Mouse (Mus musculus): Measurements from ENCODE around the gene N6amt1. TPM values are rescaled to one million over a fixed set of nuclear protein-coding genes. Genes with fewer than 3 reads are reported as not detected.

Gene N6amt1
- polyA plus RNA-seq (2015; fragmentation: Nextera tagmentation; extraction: Ambion mirVana) = 24.7 and 25.6 TPM in 2 replicates

DNA sequence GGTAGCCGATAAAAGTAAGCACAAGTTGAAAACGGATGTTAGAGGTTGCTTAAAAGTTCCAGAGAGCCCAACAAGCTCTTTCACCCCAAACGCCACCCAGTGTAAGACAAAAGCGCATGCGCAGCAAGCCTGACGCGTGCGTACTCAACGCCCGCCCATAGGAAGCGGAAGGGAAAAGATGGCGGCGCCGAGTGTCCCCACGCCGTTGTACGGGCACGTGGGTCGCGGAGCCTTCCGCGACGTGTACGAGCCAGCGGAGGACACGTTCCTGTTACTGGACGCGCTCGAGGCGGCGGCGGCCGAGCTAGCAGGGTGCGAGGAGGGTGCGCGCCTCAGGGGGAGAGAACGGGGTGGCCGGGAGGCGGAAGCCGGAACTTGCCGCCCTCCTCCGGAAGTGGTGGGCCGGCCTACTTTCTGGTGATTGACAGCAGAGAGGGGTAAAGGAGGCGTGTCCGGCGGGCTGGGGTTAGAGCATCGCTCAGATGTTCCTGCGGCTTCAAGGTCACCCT lies at the start of gene N6amt1:
TSS of gene N6amt1 (plus strand) at position 111 of the 509 bp plus-strand sequence.
- Histone ChIP-seq H3K27ac (peak within 1 kb of the TSS; percentile 97), H3K4me3 (peak within 1 kb of the TSS; percentile 89), H3K27me3 (no peaks in the 10 kb centered on the region), H3K36me3 (peaks cover 26% of the 10 kb centered on the region), H3K4me1 (peaks cover 3% of the 10 kb centered on the region; the same call in 1 of the 2 replicates), H3K9ac (peak within 1 kb of the TSS; percentile 61), H3K4me2 (peak within 1 kb of the TSS; percentile 50), H3K9me3 (no peaks in the 10 kb centered on the region)
- peak; percentile 93 for ATAC-seq (ENCODE audit: insufficient number of reproducible peaks, low FRiP score, low TSS enrichment, low read depth)
- WGBS = under 1% methylated on average over 48 of the region's 48 CpGs

DNA sequence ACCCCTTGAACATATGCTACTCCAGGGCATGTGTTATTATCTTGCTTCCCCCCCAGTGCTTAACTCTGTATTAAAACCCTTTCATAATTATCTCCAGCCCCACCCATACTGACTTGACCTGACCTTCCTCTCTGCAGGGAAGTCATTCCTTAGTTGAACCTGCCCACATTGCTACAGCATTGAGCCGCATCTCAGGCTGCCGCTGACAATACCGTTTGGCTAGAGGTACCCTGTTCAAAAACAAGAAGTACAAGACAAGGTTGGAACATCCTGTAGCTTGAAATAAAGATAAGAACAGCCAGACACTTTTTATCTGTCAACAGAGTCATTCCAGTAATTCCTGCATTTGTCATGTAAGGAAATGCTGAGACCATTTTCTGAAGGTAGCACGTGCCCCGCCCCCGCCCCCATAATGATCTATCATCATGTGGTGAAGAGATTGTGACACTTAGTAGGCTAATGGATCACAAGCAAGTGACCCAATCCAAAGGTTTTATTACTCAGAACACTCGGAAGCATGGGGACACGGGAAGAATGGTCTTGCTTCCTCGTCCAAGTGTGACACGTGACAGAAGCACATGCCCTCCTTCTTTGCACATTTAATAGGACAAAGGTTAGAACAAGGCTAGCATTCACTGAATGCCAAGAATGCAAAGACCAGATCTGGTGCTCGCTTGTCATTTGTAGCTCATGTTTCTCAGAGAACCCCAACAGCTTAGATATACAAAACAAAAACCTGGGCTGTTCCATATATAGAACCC lies 48.6 kb upstream of the N6amt1 start:
- H3K27ac ChIP-seq = no peak overlapping the region
- no peaks in the 10 kb centered on the region for H3K27me3 ChIP-seq
- H3K4me1 ChIP-seq = no peaks in the 10 kb centered on the region
- no peaks in the 10 kb centered on the region for H3K9me3 ChIP-seq
- H3K9ac ChIP-seq = no peak overlapping the region
- H3K4me2 ChIP-seq = no peak overlapping the region
- no peak overlapping the region for H3K4me3 ChIP-seq
- no peaks in the 10 kb centered on the region for H3K36me3 ChIP-seq
- 82% methylated on average over 11 of the region's 11 CpGs for WGBS
- no peak for ATAC-seq (ENCODE audit: insufficient number of reproducible peaks, low FRiP score, low TSS enrichment, low read depth)

DNA sequence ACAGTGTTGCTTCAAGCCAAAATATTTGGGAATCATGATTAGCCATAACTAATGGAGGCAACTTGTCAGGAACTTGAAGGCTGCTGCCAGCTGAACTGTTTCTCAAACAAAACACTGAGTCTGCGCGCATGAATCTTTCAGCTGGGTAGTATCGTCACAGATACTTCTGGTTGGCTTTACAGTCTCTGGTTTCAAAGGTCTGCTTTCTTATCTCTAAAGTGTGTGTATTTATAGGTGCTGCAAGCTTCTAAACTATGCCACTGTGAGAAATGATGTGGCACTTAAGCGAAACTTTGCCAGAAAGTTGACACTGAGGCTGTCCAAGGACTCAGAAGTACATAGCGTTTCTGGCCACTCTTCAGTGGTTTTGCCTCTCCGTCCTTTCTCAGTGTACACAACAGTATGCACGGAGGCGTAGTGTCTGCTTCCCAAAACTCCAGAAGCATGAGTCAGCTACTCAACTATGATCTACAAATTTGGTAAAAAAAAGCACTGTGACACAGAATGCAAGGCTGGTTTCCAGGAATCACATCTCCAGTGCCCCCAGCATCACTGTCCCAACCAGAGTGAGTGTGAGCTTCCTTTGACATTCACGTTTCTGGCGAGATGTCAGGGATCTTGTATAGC lies 46.8 kb upstream of the N6amt1 start:
- Histone ChIP-seq H3K4me1 (no peaks in the 10 kb centered on the region), H3K9ac (no peak overlapping the region), H3K4me3 (no peak overlapping the region), H3K4me2 (no peak overlapping the region), H3K27me3 (no peaks in the 10 kb centered on the region), H3K27ac (no peak overlapping the region), H3K36me3 (no peaks in the 10 kb centered on the region), H3K9me3 (no peaks in the 10 kb centered on the region)
- no peak for ATAC-seq (ENCODE audit: insufficient number of reproducible peaks, low FRiP score, low TSS enrichment, low read depth)
- 60% methylated on average over 10 of the region's 10 CpGs for WGBS

DNA sequence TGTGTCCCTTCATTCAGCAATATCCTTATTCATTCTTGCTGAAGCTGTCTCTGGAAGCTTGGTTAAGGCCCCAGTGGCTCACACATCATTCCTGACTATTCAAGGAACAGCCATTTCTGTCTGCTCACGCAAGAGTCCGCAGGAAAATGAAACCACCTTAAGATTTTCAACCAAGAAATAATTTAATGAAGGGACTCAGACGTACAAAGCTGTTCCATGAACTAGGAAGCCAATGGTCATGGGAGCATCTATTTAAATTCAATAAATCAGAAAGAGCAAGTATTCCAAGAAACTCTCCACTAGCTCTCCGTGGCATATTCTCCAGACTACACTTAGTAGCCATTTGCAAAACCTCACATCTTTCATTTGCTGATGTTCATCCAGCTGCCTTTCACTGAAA lies 43.3 kb upstream of the N6amt1 start:
- WGBS = 81% methylated on average over 4 of the region's 4 CpGs

DNA sequence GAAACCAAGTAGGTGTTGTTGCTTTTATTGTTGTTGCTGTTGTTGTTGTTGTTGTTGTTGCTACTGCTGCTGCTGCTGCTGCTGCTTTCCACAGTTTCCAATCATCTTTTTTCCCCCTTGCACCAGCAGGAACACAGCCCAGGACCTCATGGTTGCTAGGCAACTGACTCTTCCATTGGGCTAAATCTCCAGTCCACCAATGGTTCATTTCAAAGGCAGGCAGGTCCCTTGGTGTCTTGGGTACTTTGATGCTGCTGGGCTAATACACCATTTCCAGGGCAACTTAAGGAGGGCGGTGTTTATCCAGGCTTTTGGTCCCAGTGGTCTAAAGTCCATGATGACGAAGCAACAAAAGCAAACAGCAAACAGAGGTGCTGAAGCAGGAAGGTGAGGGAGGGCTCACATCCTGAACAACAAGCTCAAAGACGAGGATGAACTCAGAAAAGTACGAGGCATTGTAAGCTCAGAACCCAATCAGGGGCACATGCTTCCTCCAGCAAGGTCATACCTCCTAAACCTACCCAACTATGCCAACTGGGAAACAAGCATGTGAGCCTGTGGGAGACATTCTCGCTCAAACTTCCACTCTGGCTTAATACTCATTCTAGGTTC lies 35.7 kb upstream of the N6amt1 start:
- no peak overlapping the region for H3K4me3 ChIP-seq
- H3K4me1 ChIP-seq = peaks cover 21% of the 10 kb centered on the region
- ATAC-seq (ENCODE audit: insufficient number of reproducible peaks, low FRiP score, low TSS enrichment, low read depth) = no peak
- peak overlapping the region; percentile 80 for H3K27ac ChIP-seq
- H3K9ac ChIP-seq = no peak overlapping the region
- WGBS = 79% methylated on average over 5 of the region's 5 CpGs
- H3K4me2 ChIP-seq = no peak overlapping the region
- no peaks in the 10 kb centered on the region for H3K9me3 ChIP-seq
- no peaks in the 10 kb centered on the region for H3K27me3 ChIP-seq
- H3K36me3 ChIP-seq = no peaks in the 10 kb centered on the region

More for the DNA sequence above, 43.3 kb upstream of the N6amt1 start:
- ATAC-seq (ENCODE audit: insufficient number of reproducible peaks, low FRiP score, low TSS enrichment, low read depth) = no peak
- no peak overlapping the region for H3K4me3 ChIP-seq
- no peaks in the 10 kb centered on the region for H3K27me3 ChIP-seq
- no peak overlapping the region for H3K27ac ChIP-seq
- H3K4me1 ChIP-seq = no peaks in the 10 kb centered on the region
- no peak overlapping the region for H3K9ac ChIP-seq
- H3K4me2 ChIP-seq = no peak overlapping the region
- no peaks in the 10 kb centered on the region for H3K36me3 ChIP-seq
- H3K9me3 ChIP-seq = no peaks in the 10 kb centered on the region

DNA sequence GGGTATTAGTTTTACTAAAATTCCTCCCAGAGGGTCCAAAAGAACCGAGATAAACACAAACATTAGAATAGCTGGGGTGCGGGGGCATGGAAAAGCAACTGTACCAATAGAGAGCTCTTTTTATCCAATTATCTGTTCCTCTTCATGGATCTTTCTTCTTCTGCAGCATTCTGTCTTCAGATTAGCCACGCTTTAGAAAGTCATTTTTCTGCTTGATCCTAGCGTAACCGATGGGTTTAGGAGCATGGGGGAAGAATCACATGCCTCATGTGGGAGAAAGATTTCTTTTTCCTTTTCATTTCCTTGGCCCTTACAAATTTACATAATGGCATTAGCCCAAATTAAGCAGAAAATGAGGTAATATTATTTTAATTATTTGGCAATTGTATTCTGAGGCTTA lies 35.0 kb upstream of the N6amt1 start:
- Histone ChIP-seq H3K4me3 (no peak overlapping the region), H3K36me3 (no peaks in the 10 kb centered on the region), H3K9ac (no peak overlapping the region), H3K27ac (peak overlapping the region; percentile 80), H3K4me1 (peaks cover 21% of the 10 kb centered on the region), H3K4me2 (no peak overlapping the region), H3K27me3 (no peaks in the 10 kb centered on the region), H3K9me3 (no peaks in the 10 kb centered on the region)
- no peak for ATAC-seq (ENCODE audit: insufficient number of reproducible peaks, low FRiP score, low TSS enrichment, low read depth)
- 54% methylated on average over 5 of the region's 5 CpGs for WGBS

DNA sequence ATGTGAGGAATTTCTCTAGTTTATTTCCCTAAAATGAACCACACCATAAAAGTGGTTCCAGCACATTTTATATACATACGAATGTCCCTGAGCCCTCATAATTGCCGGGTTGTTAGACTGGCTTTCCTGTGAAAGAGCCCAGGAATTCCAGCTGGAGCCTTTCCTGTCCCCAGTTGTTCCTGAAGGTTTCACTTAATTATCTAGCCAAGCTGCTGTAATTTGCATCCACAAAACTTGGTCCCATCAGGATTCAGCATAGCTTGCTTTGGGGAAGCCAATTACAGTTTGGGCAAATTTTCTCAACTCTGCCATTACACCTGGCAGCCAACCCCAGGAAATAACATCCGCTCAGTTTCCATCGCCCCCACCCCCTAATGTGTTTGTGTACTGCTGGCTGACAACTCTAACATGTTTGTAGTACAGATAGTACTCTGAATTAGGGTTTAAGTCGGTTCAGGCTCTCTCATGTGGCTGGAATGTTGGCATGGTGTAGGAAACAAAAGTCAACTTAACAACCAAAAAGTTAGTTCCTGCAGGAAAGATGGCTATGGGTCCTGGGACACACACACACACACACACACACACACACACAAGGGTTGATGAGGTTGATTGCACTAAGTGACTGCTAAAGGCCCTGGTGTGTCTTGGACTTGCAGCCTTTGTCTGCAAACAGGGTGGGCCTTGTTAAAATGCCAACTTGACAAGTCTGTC lies 34.3 kb upstream of the N6amt1 start:
- Histone ChIP-seq H3K27me3 (no peaks in the 10 kb centered on the region), H3K36me3 (no peaks in the 10 kb centered on the region), H3K27ac (peak overlapping the region; percentile 84), H3K9me3 (no peaks in the 10 kb centered on the region), H3K4me2 (no peak overlapping the region), H3K9ac (no peak overlapping the region), H3K4me1 (peaks cover 23% of the 10 kb centered on the region), H3K4me3 (no peak overlapping the region)
- WGBS = 20% methylated on average over 5 of the region's 5 CpGs
- peak; percentile 86 for ATAC-seq (ENCODE audit: insufficient number of reproducible peaks, low FRiP score, low TSS enrichment, low read depth)

DNA sequence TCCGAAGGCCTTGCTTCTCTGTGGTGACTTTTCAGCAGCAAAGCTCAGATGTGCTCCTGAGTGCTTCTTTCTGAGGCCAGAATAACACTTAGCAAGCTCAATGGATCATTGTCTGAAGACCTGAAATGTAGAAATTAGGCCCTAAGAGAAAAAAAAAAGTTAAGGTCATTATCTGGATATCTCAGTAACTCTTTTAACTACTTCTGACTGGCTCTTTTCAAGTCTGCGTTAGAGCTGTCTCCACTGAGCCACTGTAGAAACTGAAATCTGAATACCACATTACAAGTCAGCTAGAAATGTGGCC lies 33.8 kb upstream of the N6amt1 start:
- Histone ChIP-seq H3K9ac (no peak overlapping the region), H3K9me3 (no peaks in the 10 kb centered on the region), H3K27me3 (no peaks in the 10 kb centered on the region), H3K4me3 (no peak overlapping the region), H3K27ac (peak overlapping the region; percentile 84), H3K4me2 (no peak overlapping the region), H3K36me3 (no peaks in the 10 kb centered on the region), H3K4me1 (peaks cover 24% of the 10 kb centered on the region)
- ATAC-seq (ENCODE audit: insufficient number of reproducible peaks, low FRiP score, low TSS enrichment, low read depth) = no peak
- WGBS = 33% methylated on average over 2 of the region's 2 CpGs

DNA sequence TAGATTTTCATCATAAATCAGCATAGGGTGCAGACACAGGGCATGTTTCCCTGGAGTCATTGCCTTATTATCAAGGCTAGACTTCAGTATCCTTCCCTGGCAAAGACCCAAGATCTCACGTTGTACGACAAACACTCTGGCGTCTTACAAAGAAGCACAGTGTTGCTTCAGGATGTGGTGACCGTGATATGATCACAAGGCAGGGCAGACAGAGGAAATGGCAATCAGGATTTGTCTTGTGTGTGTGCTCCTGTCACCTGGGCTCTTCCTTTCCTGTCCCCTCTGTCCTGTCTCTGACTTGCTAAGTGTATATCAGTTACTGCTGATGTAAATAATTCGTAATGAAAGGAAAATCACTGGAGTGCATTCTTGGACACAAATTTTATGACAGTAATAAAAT lies 29.4 kb upstream of the N6amt1 start:
- ATAC-seq (ENCODE audit: insufficient number of reproducible peaks, low FRiP score, low TSS enrichment, low read depth) = no peak
- Histone ChIP-seq H3K27me3 (no peaks in the 10 kb centered on the region), H3K9me3 (no peaks in the 10 kb centered on the region), H3K9ac (no peak overlapping the region), H3K4me3 (no peak overlapping the region), H3K4me1 (peaks cover 13% of the 10 kb centered on the region), H3K36me3 (no peaks in the 10 kb centered on the region), H3K27ac (no peak overlapping the region), H3K4me2 (no peak overlapping the region)
- 37% methylated on average over 5 of the region's 5 CpGs for WGBS

DNA sequence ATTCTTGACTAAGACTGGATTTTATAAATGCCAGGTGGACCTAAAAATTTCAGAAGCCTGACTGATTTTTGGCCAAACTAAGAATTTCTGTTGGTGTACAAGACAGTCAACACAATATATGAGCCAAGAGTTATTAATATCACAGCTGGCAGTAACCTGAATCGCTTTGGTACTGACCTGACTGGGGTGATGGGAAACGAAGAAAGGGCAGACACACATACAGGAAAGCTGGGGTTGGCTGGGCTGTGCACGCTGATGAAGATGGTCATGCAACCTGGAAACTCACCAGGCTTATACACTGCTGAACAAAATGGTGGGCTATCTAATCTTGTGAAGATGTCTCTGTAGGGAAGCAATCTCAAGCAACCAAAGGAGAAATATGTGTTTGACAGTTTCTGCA lies 24.0 kb upstream of the N6amt1 start:
- H3K27ac ChIP-seq = no peak overlapping the region
- H3K36me3 ChIP-seq = no peaks in the 10 kb centered on the region
- WGBS = 85% methylated on average over 3 of the region's 3 CpGs
- H3K4me3 ChIP-seq = no peak overlapping the region
- H3K4me2 ChIP-seq = no peak overlapping the region
- H3K27me3 ChIP-seq = no peaks in the 10 kb centered on the region
- H3K4me1 ChIP-seq = no peaks in the 10 kb centered on the region
- no peak overlapping the region for H3K9ac ChIP-seq
- H3K9me3 ChIP-seq = no peaks in the 10 kb centered on the region
- no peak for ATAC-seq (ENCODE audit: insufficient number of reproducible peaks, low FRiP score, low TSS enrichment, low read depth)

DNA sequence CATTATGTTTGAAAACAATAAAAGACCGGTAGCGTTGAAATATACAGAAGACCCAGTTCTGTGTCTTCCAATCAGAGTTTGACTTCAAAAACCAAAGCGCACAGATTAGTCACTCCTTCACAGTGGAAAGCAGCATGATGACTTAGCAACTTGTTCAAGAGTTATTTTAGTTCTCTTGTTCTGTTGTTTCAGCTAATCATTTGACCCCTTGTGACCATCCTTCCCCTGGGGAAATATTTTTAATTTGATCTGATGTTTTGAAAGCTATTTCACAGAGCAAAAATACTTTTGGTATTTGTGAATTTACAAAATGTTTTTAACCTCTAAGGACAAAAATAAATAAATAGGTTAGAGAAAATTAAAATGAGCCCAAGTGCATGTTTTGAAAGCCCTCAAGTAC lies 19.2 kb upstream of the N6amt1 start:
- Histone ChIP-seq H3K4me2 (no peak overlapping the region), H3K36me3 (no peaks in the 10 kb centered on the region), H3K9me3 (no peaks in the 10 kb centered on the region), H3K27ac (no peak overlapping the region), H3K4me3 (no peak overlapping the region), H3K27me3 (no peaks in the 10 kb centered on the region), H3K9ac (no peak overlapping the region), H3K4me1 (no peaks in the 10 kb centered on the region)
- ATAC-seq (ENCODE audit: insufficient number of reproducible peaks, low FRiP score, low TSS enrichment, low read depth) = no peak
- 88% methylated on average over 3 of the region's 3 CpGs for WGBS
